Mouse (Mus musculus) lung, postnatal 0 days (tissue): ENCODE measurements around the gene Acaca.

ENCODE experiments used
- CTCF ChIP-seq: IDR thresholded peaks from 2 replicates; pipeline ENCODE4 v1.5.1; 2016; ENCODE audit warnings: antibody characterized with exemption, mild to moderate bottlenecking
- EP300 ChIP-seq: IDR thresholded peaks from 2 replicates; pipeline ENCODE4 v1.6.1; 2016; ENCODE audit warnings: antibody characterized with exemption, mild to moderate bottlenecking, control low read depth

GRCm38 (mm10) chr11:84252425-84252824 lies 123.0 kb downstream of the Acaca start:
- TF ChIP-seq CTCF (no peak), EP300 (no peak)
